Mouse (Mus musculus) intestine, embryonic 16.5 days (tissue): Measurements from ENCODE around the gene Dlg2. TPM values are rescaled to one million over a fixed set of nuclear protein-coding genes. Genes with fewer than 3 reads are reported as not detected.

ENCODE experiments used
- ATAC-seq: fragments of 200-750 bp; cut with Nextera tagmentation; 2 replicates; pipeline ENCODE4 v1.8.0; 2017; ENCODE audit warnings: moderate TSS enrichment, moderate library complexity
- H3K27ac ChIP-seq: fragments of 300-500 bp; sonication (generic); 2 replicates; pipeline ENCODE4 v1.5.1; 2014; ENCODE audit warnings: mild to moderate bottlenecking, low read length
- H3K27me3 ChIP-seq: fragments of 300-500 bp; sonication (generic); replicated peaks from 2 replicates; pipeline ENCODE4 v1.6.1; 2014; ENCODE audit warnings: low read length, control low read depth, mixed read lengths; ENCODE audit not compliant: control insufficient read depth, insufficient read depth
- H3K36me3 ChIP-seq: fragments of 300-500 bp; sonication (generic); 2 replicates; pipeline ENCODE4 v1.6.1; 2014; ENCODE audit warnings: low read length, control low read depth; ENCODE audit not compliant: control insufficient read depth, insufficient read depth
- H3K4me1 ChIP-seq: fragments of 300-500 bp; sonication (generic); 2 replicates; pipeline ENCODE4 v1.6.1; 2014; ENCODE audit warnings: low read length, control low read depth, mixed read lengths; ENCODE audit not compliant: control insufficient read depth, insufficient read depth
- H3K4me2 ChIP-seq: fragments of 300-500 bp; sonication (generic); 2 replicates; pipeline ENCODE4 v1.6.1; 2014; ENCODE audit warnings: low read depth, low read length, control low read depth
- H3K4me3 ChIP-seq: fragments of 300-500 bp; sonication (generic); 2 replicates; pipeline ENCODE4 v1.5.1; 2014; ENCODE audit warnings: mild to moderate bottlenecking, low read length
- H3K9ac ChIP-seq: fragments of 300-500 bp; sonication (generic); 2 replicates; pipeline ENCODE4 v1.6.1; 2014; ENCODE audit warnings: low read depth, low read length
- H3K9me3 ChIP-seq: fragments of 300-500 bp; sonication (generic); 2 replicates; pipeline ENCODE4 v1.6.1; 2016; ENCODE audit warnings: low read length, control low read depth; ENCODE audit not compliant: control insufficient read depth
- WGBS: fragments of 180-500 bp; shearing (Covaris S2); extraction: QIAGEN DNeasy Blood & Tissue Kit; methylation state at CpG from one replicate; pipeline ENCODE4 v1.1.7; 2014; 5-methylcytosine and 5-hydroxymethylcytosine counted together
- polyA plus RNA-seq: library from polyadenylated mRNA; unstranded; fragments of >200 nt; fragmentation: Nextera tagmentation; extraction: Ambion mirVana; gene quantifications from 2 replicates; pipeline ENCODE4 v1.2.1, GENCODE M21; 2015

The Dlg2 gene
- polyA plus RNA-seq, 1 experiment from 2014 or later = 3.9 TPM

GRCm38 (mm10) chr7:91818004-91818403 lies 1341.5 kb downstream of the Dlg2 start:
- H3K27me3 ChIP-seq = no peaks in the 10 kb centered on the region
- ATAC-seq = no peak
- H3K27ac ChIP-seq = no peak overlapping the region
- no peak overlapping the region for H3K9ac ChIP-seq
- no peak overlapping the region for H3K4me2 ChIP-seq
- no peaks in the 10 kb centered on the region for H3K36me3 ChIP-seq
- no peaks in the 10 kb centered on the region for H3K4me1 ChIP-seq
- H3K4me3 ChIP-seq = no peak overlapping the region
- WGBS = 61% methylated on average over 1 of the region's 1 CpGs
- no peaks in the 10 kb centered on the region for H3K9me3 ChIP-seq

DNA sequence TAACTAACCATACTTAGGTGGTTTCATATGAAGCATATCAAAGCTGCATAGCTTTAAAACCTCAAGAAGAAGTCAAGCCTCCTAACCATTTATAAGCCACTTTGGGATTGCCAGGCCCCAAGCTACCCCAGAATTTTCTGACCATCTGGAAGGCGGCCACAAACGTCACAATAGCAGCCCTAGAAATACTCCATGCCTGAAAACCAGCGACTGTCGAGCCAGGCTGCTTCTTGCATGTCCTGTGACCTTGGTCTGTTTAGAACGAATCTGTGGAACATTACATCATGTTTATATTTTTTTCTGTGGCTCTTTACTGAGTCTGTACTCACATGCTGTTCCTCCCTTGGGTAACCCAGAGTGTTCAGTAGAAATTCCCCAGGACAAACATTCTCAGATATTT lies 1355.7 kb downstream of the Dlg2 start:
- Histone ChIP-seq H3K27ac (no peak overlapping the region), H3K36me3 (no peaks in the 10 kb centered on the region), H3K27me3 (no peaks in the 10 kb centered on the region), H3K9me3 (no peaks in the 10 kb centered on the region), H3K4me1 (no peaks in the 10 kb centered on the region), H3K4me3 (no peak overlapping the region), H3K4me2 (no peak overlapping the region), H3K9ac (no peak overlapping the region)
- ATAC-seq = no peak
- 55% methylated on average over 5 of the region's 5 CpGs for whole genome bisulfite sequencing

GRCm38 (mm10) chr7:91845723-91846122 lies 1369.3 kb downstream of the Dlg2 start:
- Histone ChIP-seq H3K9ac (no peak overlapping the region), H3K4me2 (no peak overlapping the region), H3K27me3 (no peaks in the 10 kb centered on the region), H3K36me3 (no peaks in the 10 kb centered on the region), H3K9me3 (no peaks in the 10 kb centered on the region), H3K27ac (no peak overlapping the region), H3K4me1 (no peaks in the 10 kb centered on the region), H3K4me3 (no peak overlapping the region)
- WGBS = 21% methylated on average over 1 of the region's 1 CpGs
- no peak for ATAC-seq

DNA sequence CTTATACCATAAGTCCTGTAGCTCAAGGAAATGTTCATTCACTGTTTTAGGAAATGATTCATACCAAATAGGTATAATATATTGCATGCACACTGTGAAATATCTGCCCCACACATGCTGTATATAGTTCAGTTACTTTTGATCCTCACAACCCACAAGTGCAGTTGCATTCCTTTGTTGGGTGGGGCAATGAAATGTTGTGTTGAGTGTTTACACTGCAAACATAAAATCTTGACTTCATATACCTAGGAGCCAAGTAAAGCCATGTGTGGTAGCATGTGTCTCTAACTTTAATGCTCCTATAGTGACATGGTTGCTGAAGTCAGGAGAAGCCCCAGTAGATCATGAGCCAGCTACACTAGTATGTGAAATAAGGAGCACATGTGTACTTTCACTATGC lies 1372.9 kb downstream of the Dlg2 start:
- no peak overlapping the region for H3K9ac ChIP-seq
- no peaks in the 10 kb centered on the region for H3K27me3 ChIP-seq
- H3K4me1 ChIP-seq = no peaks in the 10 kb centered on the region
- H3K4me2 ChIP-seq = no peak overlapping the region
- no peaks in the 10 kb centered on the region for H3K36me3 ChIP-seq
- no peak overlapping the region for H3K4me3 ChIP-seq
- no peaks in the 10 kb centered on the region for H3K9me3 ChIP-seq
- H3K27ac ChIP-seq = no peak overlapping the region
- no peak for ATAC-seq

GRCm38 (mm10) chr7:91853653-91854052 lies 1377.2 kb downstream of the Dlg2 start:
- Histone ChIP-seq H3K4me1 (no peaks in the 10 kb centered on the region), H3K4me3 (no peak overlapping the region), H3K27me3 (no peaks in the 10 kb centered on the region), H3K27ac (no peak overlapping the region), H3K9ac (no peak overlapping the region), H3K36me3 (no peaks in the 10 kb centered on the region), H3K4me2 (no peak overlapping the region), H3K9me3 (no peaks in the 10 kb centered on the region)
- WGBS = 24% methylated on average over 4 of the region's 4 CpGs
- ATAC-seq = no peak

DNA sequence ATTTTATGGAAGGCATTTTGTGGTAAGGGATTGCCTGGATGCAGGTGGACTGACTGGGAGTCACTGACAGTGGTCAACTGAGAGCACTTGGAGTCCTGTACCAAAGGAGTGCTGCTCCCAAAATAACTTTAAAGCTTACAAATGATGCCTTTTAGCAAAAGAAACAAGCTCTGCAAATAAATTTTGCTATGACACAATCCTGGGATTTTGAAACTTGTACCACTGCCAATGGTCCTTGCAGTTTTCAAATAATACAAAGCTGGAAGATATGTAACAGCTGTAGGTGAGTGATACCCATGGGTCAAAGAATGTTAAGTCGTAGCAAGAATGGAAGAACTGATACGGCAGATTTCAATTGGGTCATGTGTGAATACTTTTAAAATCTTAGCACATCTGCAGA lies 1380.5 kb downstream of the Dlg2 start:
- 68% methylated on average over 2 of the region's 2 CpGs for WGBS
- Histone ChIP-seq H3K9me3 (no peaks in the 10 kb centered on the region), H3K27ac (no peak overlapping the region), H3K4me1 (no peaks in the 10 kb centered on the region), H3K4me2 (no peak overlapping the region), H3K27me3 (no peaks in the 10 kb centered on the region), H3K4me3 (no peak overlapping the region), H3K9ac (no peak overlapping the region), H3K36me3 (no peaks in the 10 kb centered on the region)
- ATAC-seq = no peak

- ATAC-seq = peak; percentile 71
- Histone ChIP-seq H3K4me1 (no peaks in the 10 kb centered on the region), H3K4me2 (no peak overlapping the region), H3K4me3 (no peak overlapping the region), H3K27ac (no peak overlapping the region; the same call in 1 of the 2 replicates), H3K36me3 (no peaks in the 10 kb centered on the region), H3K27me3 (no peaks in the 10 kb centered on the region), H3K9ac (no peak overlapping the region), H3K9me3 (no peaks in the 10 kb centered on the region)
- 44% methylated on average over 5 of the region's 5 CpGs for WGBS
These were observed 1386.5 kb downstream of the Dlg2 start for GRCm38 (mm10) chr7:91862806-91863531.

DNA sequence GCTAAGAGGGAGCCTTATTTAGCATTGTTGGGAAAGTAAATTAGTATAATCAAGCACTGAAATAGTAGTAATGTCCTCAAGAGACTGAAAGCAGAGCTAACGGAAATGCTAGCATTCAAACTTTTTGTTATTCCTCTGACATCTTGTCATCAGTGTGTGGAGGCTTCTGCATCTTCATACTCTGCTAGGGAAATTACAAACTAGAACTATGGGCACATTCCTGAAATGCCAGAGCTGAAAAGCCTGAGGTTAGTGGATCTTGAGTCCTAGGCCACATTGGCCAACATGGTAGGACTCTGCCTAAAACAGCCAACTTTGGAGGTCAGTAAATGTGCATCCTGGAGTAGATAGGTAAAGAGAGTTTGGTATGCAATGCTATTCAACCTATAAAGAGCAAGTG lies 1392.4 kb downstream of the Dlg2 start:
- H3K4me3 ChIP-seq = no peak overlapping the region
- WGBS = 92% methylated on average over 1 of the region's 1 CpGs
- H3K4me2 ChIP-seq = no peak overlapping the region
- H3K9ac ChIP-seq = no peak overlapping the region
- no peaks in the 10 kb centered on the region for H3K4me1 ChIP-seq
- H3K27ac ChIP-seq = no peak overlapping the region
- H3K9me3 ChIP-seq = no peaks in the 10 kb centered on the region
- ATAC-seq = no peak
- H3K36me3 ChIP-seq = no peaks in the 10 kb centered on the region
- H3K27me3 ChIP-seq = no peaks in the 10 kb centered on the region

DNA sequence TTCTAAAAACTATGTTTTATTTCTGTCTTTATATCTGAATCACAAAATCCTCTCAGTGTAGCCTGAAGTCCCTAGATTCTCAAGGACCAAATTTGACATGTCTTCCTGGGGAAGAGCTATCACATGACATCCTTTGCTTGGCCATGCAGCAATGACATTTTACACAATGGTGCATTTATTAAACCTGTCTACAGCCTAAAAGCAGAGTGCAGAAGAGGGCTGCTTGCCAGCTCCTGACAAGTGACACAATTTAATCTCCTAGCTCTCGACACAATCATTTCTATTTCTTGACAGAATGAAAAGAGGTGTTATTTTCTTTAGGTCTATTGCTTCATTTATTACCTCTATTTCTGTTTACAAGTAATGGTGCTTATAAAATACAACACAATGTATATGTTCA lies 1400.4 kb downstream of the Dlg2 start:
- no peak overlapping the region for H3K27ac ChIP-seq
- no peaks in the 10 kb centered on the region for H3K36me3 ChIP-seq
- H3K4me2 ChIP-seq = no peak overlapping the region
- WGBS = 64% methylated on average over 1 of the region's 1 CpGs
- H3K4me3 ChIP-seq = no peak overlapping the region
- H3K27me3 ChIP-seq = no peaks in the 10 kb centered on the region
- no peaks in the 10 kb centered on the region for H3K9me3 ChIP-seq
- no peak overlapping the region for H3K9ac ChIP-seq
- no peaks in the 10 kb centered on the region for H3K4me1 ChIP-seq
- no peak for ATAC-seq

GRCm38 (mm10) chr7:91877804-91878203 lies 1401.3 kb downstream of the Dlg2 start:
- Histone ChIP-seq H3K9me3 (no peaks in the 10 kb centered on the region), H3K9ac (no peak overlapping the region), H3K27me3 (no peaks in the 10 kb centered on the region), H3K4me1 (no peaks in the 10 kb centered on the region), H3K27ac (no peak overlapping the region), H3K4me3 (no peak overlapping the region), H3K4me2 (no peak overlapping the region), H3K36me3 (no peaks in the 10 kb centered on the region)
- ATAC-seq = no peak
- WGBS = 84% methylated on average over 2 of the region's 2 CpGs
